Mouse (Mus musculus): ENCODE results near the gene Tmem106a. TPM values are rescaled to one million over a fixed set of nuclear protein-coding genes. Genes with fewer than 3 reads are reported as not detected.
"Not testable (repeated sequence)": the region's sequence is repeated elsewhere in the genome, so short reads cannot be mapped to it uniquely, and the experiment has no call there.

Gene Tmem106a
- total RNA-seq, 2 experiments from 2014 or later, result 2.0 to 4.1 TPM

- DNase-seq (ENCODE audit: low spot score in 2 of 2), result no peak
These were observed 8.1 kb downstream of the Tmem106a start for GRCm38 (mm10) chr11:101589989-101590624.

- DNase-seq (ENCODE audit: low spot score in 2 of 2), result no peak
These were observed 17.1 kb downstream of the Tmem106a start, which contains the start of gene Gm11634 for GRCm38 (mm10) chr11:101599156-101599555. Gm11634 (minus strand) TSS chr11:101599256.

GRCm38 (mm10) chr11:101602491-101602890, 20.4 kb downstream of the Tmem106a start:
- no peak for DNase-seq (ENCODE audit: low spot score in 2 of 2)

- no peak for DNase-seq (ENCODE audit: low spot score in 2 of 2)
These were observed 22.1 kb downstream of the Tmem106a start for GRCm38 (mm10) chr11:101604116-101604515.

- peak; percentile 44 to 46 for DNase-seq (ENCODE audit: low spot score in 2 of 2)
These were observed 22.8 kb downstream of the Tmem106a start for GRCm38 (mm10) chr11:101604531-101605453.

GRCm38 (mm10) chr11:101607134-101607533, 25.1 kb downstream of the Tmem106a start:
- DNase-seq (ENCODE audit: low spot score in 2 of 2), result not testable (repeated sequence)

- DNase-seq (ENCODE audit: low spot score in 2 of 2), result no peak
These were observed 28.4 kb downstream of the Tmem106a start for GRCm38 (mm10) chr11:101610445-101610844.

- DNase-seq (ENCODE audit: low spot score in 2 of 2), result no peak
These were observed 31.6 kb downstream of the Tmem106a start for GRCm38 (mm10) chr11:101613596-101613995.

- no peak for DNase-seq (ENCODE audit: low spot score in 2 of 2)
These were observed 32.1 kb downstream of the Tmem106a start for GRCm38 (mm10) chr11:101614116-101614515.

GRCm38 (mm10) chr11:101615380-101615779, 33.3 kb downstream of the Tmem106a start:
- no peak for DNase-seq (ENCODE audit: low spot score in 2 of 2)

- no peak for DNase-seq (ENCODE audit: low spot score in 2 of 2)
These were observed 34.1 kb downstream of the Tmem106a start for GRCm38 (mm10) chr11:101616104-101616503.

GRCm38 (mm10) chr11:101616948-101617767, 35.1 kb downstream of the Tmem106a start:
- peak; percentile 29 to 31 for DNase-seq (ENCODE audit: low spot score in 2 of 2)

- peak in 1 of 2 experiments; percentile 36 for DNase-seq (ENCODE audit: low spot score in 2 of 2)
These were observed 35.8 kb downstream of the Tmem106a start for GRCm38 (mm10) chr11:101617849-101618248.

- no peak for DNase-seq (ENCODE audit: low spot score in 2 of 2)
These were observed 36.6 kb downstream of the Tmem106a start for GRCm38 (mm10) chr11:101618596-101618995.

- DNase-seq (ENCODE audit: low spot score in 2 of 2), result not testable (repeated sequence)
These were observed 38.1 kb downstream of the Tmem106a start for GRCm38 (mm10) chr11:101620022-101620655.

GRCm38 (mm10) chr11:101626649-101626994, 44.6 kb downstream of the Tmem106a start:
- no peak for DNase-seq (ENCODE audit: low spot score in 2 of 2)

- DNase-seq (ENCODE audit: low spot score in 2 of 2), result peak; percentile 76
These were observed 45.2 kb downstream of the Tmem106a start, which contains the start of gene Rdm1 for GRCm38 (mm10) chr11:101626995-101627856. Rdm1 (plus strand) TSS chr11:101627195.

GRCm38 (mm10) chr11:101627857-101628559, 46.0 kb downstream of the Tmem106a start:
- DNase-seq (ENCODE audit: low spot score in 2 of 2), result peak; percentile 82 to 83
